Mouse (Mus musculus) bone marrow, adult 2 months (tissue): ENCODE data around the gene Rmdn2. TPM values are rescaled to one million over a fixed set of nuclear protein-coding genes. Genes with fewer than 3 reads are reported as not detected.

Experiments used
- H3K27ac ChIP-seq: fragments of 200-500 bp; 2 replicates; pipeline ENCODE4 v1.5.1; 2012; ENCODE audit warnings: low read depth, mild to moderate bottlenecking, control low read depth, inconsistent platforms, low read length; ENCODE audit not compliant: control insufficient read depth, poor library complexity, insufficient read depth
- H3K4me1 ChIP-seq: fragments of 200-500 bp; 2 replicates; pipeline ENCODE4 v1.6.1; 2011; ENCODE audit warnings: low read length; ENCODE audit not compliant: control insufficient read depth, insufficient read depth
- H3K4me3 ChIP-seq: fragments of 200-500 bp; replicated peaks from 2 replicates; pipeline ENCODE3; 2011; ENCODE audit warnings: mild to moderate bottlenecking, low read depth, low read length, control low read depth; ENCODE audit not compliant: control insufficient read depth
- CTCF ChIP-seq: fragments of 200-500 bp; IDR thresholded peaks from 2 replicates; pipeline ENCODE4 v1.5.1; 2011; ENCODE audit warnings: low read length, control low read depth; ENCODE audit not compliant: control insufficient read depth, insufficient read depth
- POLR2A ChIP-seq: fragments of 200-500 bp; IDR thresholded peaks from 2 replicates; pipeline ENCODE4 v1.6.1; 2011; ENCODE audit warnings: low read depth, mild to moderate bottlenecking, control low read depth, low read length, borderline replicate concordance; ENCODE audit not compliant: control insufficient read depth
- WGBS: fragments of 180-500 bp; shearing (Covaris S2); methylation state at CpG from one replicate; pipeline ENCODE4 v1.1.7; 2018; 5-methylcytosine and 5-hydroxymethylcytosine counted together
- polyA plus RNA-seq: library from polyadenylated mRNA; stranded (reverse); fragments of >200 nt; gene quantifications from 2 replicates; pipeline ENCODE4 v1.2.4, GENCODE M21; 2011; ENCODE audit warnings: low replicate concordance; ENCODE audit not compliant: missing spikeins, insufficient read depth, insufficient read length

The Rmdn2 gene
- 2.9 TPM in 1 of 2 replicates, not detected in the other for polyA plus RNA-seq

GRCm38 (mm10) chr17:79611545-79611944 lies at the start of gene Rmdn2:
Rmdn2 (plus strand) TSS chr17:79611863.
- Histone ChIP-seq H3K4me3 (no peak within 1 kb of the TSS), H3K4me1 (no peaks in the 10 kb centered on the region; the same call in 1 of the 2 replicates), H3K27ac (no peak within 1 kb of the TSS)
- WGBS, result 88% methylated on average over 4 of the region's 4 CpGs
- no peak for TF ChIP-seq CTCF
- TF ChIP-seq POLR2A, result no peak

GRCm38 (mm10) chr17:79563067-79563620 lies 48.5 kb upstream of the Rmdn2 start:
- no peak overlapping the region for H3K4me3 ChIP-seq
- no peak for TF ChIP-seq POLR2A
- TF ChIP-seq CTCF, result no peak
- WGBS, result 73% methylated on average over 7 of the region's 7 CpGs
- no peak overlapping the region for H3K27ac ChIP-seq
- H3K4me1 ChIP-seq, result no peaks in the 10 kb centered on the region

- 78% methylated on average over 2 of the region's 2 CpGs for WGBS
- Histone ChIP-seq H3K4me1 (no peaks in the 10 kb centered on the region), H3K27ac (no peak overlapping the region), H3K4me3 (no peak overlapping the region)
- TF ChIP-seq POLR2A (no peak), CTCF (no peak)
Observed at GRCm38 (mm10) chr17:79563721-79564120, 47.9 kb upstream of the Rmdn2 start.

GRCm38 (mm10) chr17:79565241-79565961 lies 46.3 kb upstream of the Rmdn2 start:
- H3K4me1 ChIP-seq, result no peaks in the 10 kb centered on the region; the same call in 1 of the 2 replicates
- WGBS, result 52% methylated on average over 9 of the region's 9 CpGs
- H3K4me3 ChIP-seq, result no peak overlapping the region
- H3K27ac ChIP-seq, result no peak overlapping the region
- TF ChIP-seq CTCF (no peak), POLR2A (no peak)

GRCm38 (mm10) chr17:79568401-79568800 lies 43.3 kb upstream of the Rmdn2 start:
- no peak overlapping the region for H3K27ac ChIP-seq
- WGBS, result 77% methylated on average over 1 of the region's 1 CpGs
- no peak for TF ChIP-seq POLR2A
- TF ChIP-seq CTCF, result no peak
- no peaks in the 10 kb centered on the region; the same call in 1 of the 2 replicates for H3K4me1 ChIP-seq
- no peak overlapping the region for H3K4me3 ChIP-seq

- whole genome bisulfite sequencing, result 45% methylated on average over 7 of the region's 7 CpGs
Observed at GRCm38 (mm10) chr17:79578328-79578727, 33.3 kb upstream of the Rmdn2 start.

GRCm38 (mm10) chr17:79580264-79580920 lies 31.3 kb upstream of the Rmdn2 start:
- Histone ChIP-seq H3K4me1 (no peaks in the 10 kb centered on the region), H3K27ac (no peak overlapping the region), H3K4me3 (no peak overlapping the region)
- TF ChIP-seq CTCF (peak; percentile 79), POLR2A (no peak)
- WGBS, result 72% methylated on average over 6 of the region's 6 CpGs

More at GRCm38 (mm10) chr17:79578328-79578727, 33.3 kb upstream of the Rmdn2 start:
- no peak overlapping the region for H3K4me3 ChIP-seq
- H3K4me1 ChIP-seq, result no peaks in the 10 kb centered on the region
- TF ChIP-seq CTCF, result no peak
- no peak for TF ChIP-seq POLR2A
- no peak overlapping the region for H3K27ac ChIP-seq

GRCm38 (mm10) chr17:79583466-79583865 lies 28.2 kb upstream of the Rmdn2 start:
- no peak for TF ChIP-seq POLR2A
- TF ChIP-seq CTCF, result no peak
- Histone ChIP-seq H3K4me3 (no peak overlapping the region), H3K27ac (no peak overlapping the region), H3K4me1 (no peaks in the 10 kb centered on the region)
- WGBS, result 32% methylated on average over 4 of the region's 4 CpGs
